Mouse (Mus musculus): ENCODE measurements at regions not wholly inside any gene's neighbourhood (a gene's known extent, or its start where the extent isn't known, plus 50 kb on each side); places are given as distances from the start of the nearest gene placed in this dataset.

DNA sequence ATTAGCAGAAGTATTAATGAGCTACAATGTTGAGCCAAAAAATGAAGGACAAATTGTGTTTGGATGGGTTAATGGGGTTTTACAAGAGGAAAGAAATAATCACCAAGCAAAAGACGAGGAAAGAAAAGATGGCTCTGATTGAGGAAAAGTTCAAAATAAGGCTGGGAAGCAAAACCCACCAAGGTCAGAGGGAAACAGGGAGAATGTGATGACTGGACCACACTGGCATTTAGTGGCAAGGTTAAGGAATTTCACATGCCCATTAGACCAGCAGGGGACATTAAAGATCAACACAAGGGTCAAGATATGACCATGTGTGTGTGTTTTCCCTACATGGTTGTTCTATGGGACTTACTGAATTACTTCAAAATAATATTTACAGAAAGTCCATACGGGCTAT lies 734.7 kb downstream of the Ntrk3 start:
- ATAC-seq (ENCODE audit: low FRiP score) (no peak), DNase-seq (ENCODE audit: low spot score) (no peak)
- H3K4me1 ChIP-seq (replicated peaks; ENCODE audit: control insufficient read depth, insufficient read depth, low read length), result no peaks in the 10 kb centered on the region
- no peaks in the 10 kb centered on the region for H3K27me3 ChIP-seq (ENCODE audit: control insufficient read depth, insufficient read depth, low read length)
- no peaks in the 10 kb centered on the region for H3K9me3 ChIP-seq (ENCODE audit: control insufficient read depth, low read length)
- no peak overlapping the region for H3K4me2 ChIP-seq (replicated peaks)
- H3K4me3 ChIP-seq (replicated peaks; ENCODE audit: low read length), result no peak overlapping the region
- no peak overlapping the region for H3K27ac ChIP-seq
- no peaks in the 10 kb centered on the region for H3K36me3 ChIP-seq (replicated peaks; ENCODE audit: control insufficient read depth, insufficient read depth)
- H3K9ac ChIP-seq, result no peak overlapping the region
- 77% methylated on average over 2 of the region's 2 CpGs for WGBS

DNA sequence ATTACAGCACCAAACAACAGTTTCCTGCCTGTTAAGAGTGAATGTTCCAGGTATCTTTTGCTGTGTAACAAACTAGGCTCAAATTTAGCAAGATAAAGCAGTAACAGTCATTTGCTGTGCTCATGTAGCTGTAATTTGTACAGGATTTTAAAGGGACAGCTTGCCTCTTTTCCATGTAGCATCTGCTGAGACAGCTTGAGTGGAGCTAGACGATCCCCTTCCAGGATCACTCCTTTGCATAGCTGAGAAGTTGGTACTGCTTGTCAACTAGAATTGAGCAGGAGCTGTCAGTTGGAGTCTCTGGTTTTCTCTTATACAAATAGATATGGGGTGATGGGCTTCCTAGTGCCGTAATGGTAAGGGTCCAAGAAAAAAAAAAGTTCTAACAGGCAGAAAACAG lies 744.0 kb downstream of the Ntrk3 start:
- Histone ChIP-seq H3K9me3 (ENCODE audit: control insufficient read depth, low read length) (no peaks in the 10 kb centered on the region), H3K4me2 (replicated peaks) (no peak overlapping the region), H3K4me3 (replicated peaks; ENCODE audit: low read length) (no peak overlapping the region), H3K27me3 (ENCODE audit: control insufficient read depth, insufficient read depth, low read length) (no peaks in the 10 kb centered on the region), H3K27ac (no peak overlapping the region), H3K9ac (no peak overlapping the region), H3K36me3 (replicated peaks; ENCODE audit: control insufficient read depth, insufficient read depth) (no peaks in the 10 kb centered on the region), H3K4me1 (replicated peaks; ENCODE audit: control insufficient read depth, insufficient read depth, low read length) (peaks cover 7% of the 10 kb centered on the region; the same call in 1 of the 2 replicates)
- no peak for ATAC-seq (ENCODE audit: low FRiP score)
- DNase-seq (ENCODE audit: low spot score), result no peak
- 75% methylated on average over 2 of the region's 2 CpGs for WGBS

DNA sequence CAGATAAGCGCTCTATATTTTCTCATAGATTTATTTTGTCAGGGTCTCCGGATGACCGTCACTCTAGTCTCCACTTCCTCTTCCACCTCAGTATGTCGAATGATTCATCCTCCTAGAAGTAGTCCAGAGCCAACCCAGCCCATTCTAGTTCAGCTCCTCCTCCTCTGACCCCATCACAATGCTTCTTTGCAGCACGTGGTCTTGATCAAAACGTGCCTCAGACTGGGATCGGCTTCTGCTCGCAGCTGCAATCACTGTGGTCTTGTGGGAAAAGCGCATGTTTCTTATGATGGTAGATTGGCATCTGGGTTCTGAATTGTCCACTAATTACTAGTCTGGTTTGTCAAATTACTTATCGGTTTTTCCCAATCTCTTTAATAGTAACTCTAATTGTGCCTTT lies 747.7 kb downstream of the Ntrk3 start:
- 64% methylated on average over 10 of the region's 10 CpGs for WGBS
- Histone ChIP-seq H3K4me2 (replicated peaks) (no peak overlapping the region), H3K36me3 (replicated peaks; ENCODE audit: control insufficient read depth, insufficient read depth) (no peaks in the 10 kb centered on the region), H3K27me3 (ENCODE audit: control insufficient read depth, insufficient read depth, low read length) (no peaks in the 10 kb centered on the region), H3K4me3 (replicated peaks; ENCODE audit: low read length) (no peak overlapping the region), H3K9me3 (ENCODE audit: control insufficient read depth, low read length) (no peaks in the 10 kb centered on the region), H3K4me1 (replicated peaks; ENCODE audit: control insufficient read depth, insufficient read depth, low read length) (peaks cover 7% of the 10 kb centered on the region; the same call in 1 of the 2 replicates), H3K9ac (no peak overlapping the region), H3K27ac (no peak overlapping the region)
- DNase-seq (ENCODE audit: low spot score) (no peak), ATAC-seq (ENCODE audit: low FRiP score) (no peak)

DNA sequence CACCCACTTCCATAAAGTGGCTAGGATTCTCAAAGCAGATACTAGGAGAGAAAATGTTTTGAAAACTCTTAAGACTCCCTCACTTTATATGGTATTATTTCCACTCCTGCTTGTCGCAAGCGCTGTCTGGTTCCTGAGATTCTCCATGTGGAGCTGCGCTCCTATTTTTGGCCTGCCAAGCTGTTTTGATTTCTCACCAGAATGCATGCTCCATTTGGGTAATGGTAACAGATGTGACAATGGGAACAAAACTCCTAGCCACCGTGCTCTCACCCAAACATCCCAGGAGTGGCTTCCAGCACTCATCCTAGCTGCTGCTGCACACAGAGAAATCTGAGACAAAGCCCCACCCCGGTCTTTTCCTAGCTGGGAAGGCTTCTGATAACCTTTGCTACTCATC lies 749.6 kb downstream of the Ntrk3 start:
- no peak for DNase-seq (ENCODE audit: low spot score)
- H3K4me3 ChIP-seq (replicated peaks; ENCODE audit: low read length), result no peak overlapping the region
- no peak overlapping the region for H3K27ac ChIP-seq
- no peak overlapping the region for H3K4me2 ChIP-seq (replicated peaks)
- peaks cover 7% of the 10 kb centered on the region; the same call in 1 of the 2 replicates for H3K4me1 ChIP-seq (replicated peaks; ENCODE audit: control insufficient read depth, insufficient read depth, low read length)
- no peak for ATAC-seq (ENCODE audit: low FRiP score)
- no peaks in the 10 kb centered on the region for H3K36me3 ChIP-seq (replicated peaks; ENCODE audit: control insufficient read depth, insufficient read depth)
- no peaks in the 10 kb centered on the region for H3K27me3 ChIP-seq (ENCODE audit: control insufficient read depth, insufficient read depth, low read length)
- WGBS, result 71% methylated on average over 5 of the region's 5 CpGs
- H3K9ac ChIP-seq, result no peak overlapping the region
- no peaks in the 10 kb centered on the region for H3K9me3 ChIP-seq (ENCODE audit: control insufficient read depth, low read length)

DNA sequence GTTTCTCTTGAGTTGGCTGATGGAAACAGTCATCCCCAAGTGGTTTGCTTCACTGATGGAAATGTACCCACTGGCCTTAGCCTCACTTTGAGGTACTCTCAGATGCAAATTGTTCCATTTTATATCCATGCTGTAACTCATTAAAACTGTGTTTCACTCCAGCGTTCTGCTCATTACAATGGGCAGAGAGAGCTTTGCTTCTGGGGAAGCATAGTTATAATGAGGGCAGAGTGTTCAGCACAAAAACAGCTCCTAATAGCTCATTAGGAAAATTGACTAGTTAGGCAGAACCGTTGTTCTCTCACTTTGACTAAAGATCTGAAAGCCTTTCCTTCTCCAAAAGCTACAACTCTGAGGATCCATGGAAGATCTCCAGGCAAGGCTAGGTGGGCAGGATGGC lies 771.2 kb downstream of the Ntrk3 start:
- Histone ChIP-seq H3K4me2 (replicated peaks) (no peak overlapping the region), H3K9me3 (ENCODE audit: control insufficient read depth, low read length) (no peaks in the 10 kb centered on the region), H3K27ac (no peak overlapping the region), H3K36me3 (replicated peaks; ENCODE audit: control insufficient read depth, insufficient read depth) (no peaks in the 10 kb centered on the region), H3K27me3 (ENCODE audit: control insufficient read depth, insufficient read depth, low read length) (no peaks in the 10 kb centered on the region), H3K4me3 (replicated peaks; ENCODE audit: low read length) (no peak overlapping the region), H3K9ac (no peak overlapping the region), H3K4me1 (replicated peaks; ENCODE audit: control insufficient read depth, insufficient read depth, low read length) (no peaks in the 10 kb centered on the region)
- DNase-seq (ENCODE audit: low spot score), result peak; percentile 29
- ATAC-seq (ENCODE audit: low FRiP score), result no peak
- 82% methylated on average over 2 of the region's 2 CpGs for WGBS

DNA sequence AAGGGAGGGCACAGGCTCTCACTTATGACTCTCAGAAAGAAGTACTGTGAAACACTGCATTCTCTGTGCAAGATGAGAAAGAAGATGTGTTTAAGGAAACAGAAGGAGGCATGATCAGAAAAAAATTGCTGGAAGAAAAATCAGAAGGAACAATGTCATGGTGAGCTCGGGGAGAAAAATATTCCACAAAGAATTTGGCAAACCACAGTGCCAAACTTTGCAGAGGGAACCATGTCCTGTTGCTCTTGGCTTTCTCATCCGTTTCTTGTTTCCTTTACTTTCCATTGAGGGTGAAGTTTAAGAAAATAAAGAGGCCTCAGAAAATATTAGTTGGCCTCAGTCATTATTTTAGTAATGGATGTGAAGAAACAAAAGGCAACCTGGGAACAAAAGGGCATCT lies 804.4 kb downstream of the Ntrk3 start:
- H3K4me2 ChIP-seq (replicated peaks), result no peak overlapping the region
- no peaks in the 10 kb centered on the region for H3K27me3 ChIP-seq (ENCODE audit: control insufficient read depth, insufficient read depth, low read length)
- ATAC-seq (ENCODE audit: low FRiP score) (no peak), DNase-seq (ENCODE audit: low spot score) (no peak)
- no peaks in the 10 kb centered on the region for H3K9me3 ChIP-seq (ENCODE audit: control insufficient read depth, low read length)
- H3K4me1 ChIP-seq (replicated peaks; ENCODE audit: control insufficient read depth, insufficient read depth, low read length), result peaks cover 5% of the 10 kb centered on the region
- H3K4me3 ChIP-seq (replicated peaks; ENCODE audit: low read length), result no peak overlapping the region
- WGBS, result 69% methylated on average over 2 of the region's 2 CpGs
- H3K27ac ChIP-seq, result no peak overlapping the region
- no peak overlapping the region for H3K9ac ChIP-seq
- no peaks in the 10 kb centered on the region for H3K36me3 ChIP-seq (replicated peaks; ENCODE audit: control insufficient read depth, insufficient read depth)

DNA sequence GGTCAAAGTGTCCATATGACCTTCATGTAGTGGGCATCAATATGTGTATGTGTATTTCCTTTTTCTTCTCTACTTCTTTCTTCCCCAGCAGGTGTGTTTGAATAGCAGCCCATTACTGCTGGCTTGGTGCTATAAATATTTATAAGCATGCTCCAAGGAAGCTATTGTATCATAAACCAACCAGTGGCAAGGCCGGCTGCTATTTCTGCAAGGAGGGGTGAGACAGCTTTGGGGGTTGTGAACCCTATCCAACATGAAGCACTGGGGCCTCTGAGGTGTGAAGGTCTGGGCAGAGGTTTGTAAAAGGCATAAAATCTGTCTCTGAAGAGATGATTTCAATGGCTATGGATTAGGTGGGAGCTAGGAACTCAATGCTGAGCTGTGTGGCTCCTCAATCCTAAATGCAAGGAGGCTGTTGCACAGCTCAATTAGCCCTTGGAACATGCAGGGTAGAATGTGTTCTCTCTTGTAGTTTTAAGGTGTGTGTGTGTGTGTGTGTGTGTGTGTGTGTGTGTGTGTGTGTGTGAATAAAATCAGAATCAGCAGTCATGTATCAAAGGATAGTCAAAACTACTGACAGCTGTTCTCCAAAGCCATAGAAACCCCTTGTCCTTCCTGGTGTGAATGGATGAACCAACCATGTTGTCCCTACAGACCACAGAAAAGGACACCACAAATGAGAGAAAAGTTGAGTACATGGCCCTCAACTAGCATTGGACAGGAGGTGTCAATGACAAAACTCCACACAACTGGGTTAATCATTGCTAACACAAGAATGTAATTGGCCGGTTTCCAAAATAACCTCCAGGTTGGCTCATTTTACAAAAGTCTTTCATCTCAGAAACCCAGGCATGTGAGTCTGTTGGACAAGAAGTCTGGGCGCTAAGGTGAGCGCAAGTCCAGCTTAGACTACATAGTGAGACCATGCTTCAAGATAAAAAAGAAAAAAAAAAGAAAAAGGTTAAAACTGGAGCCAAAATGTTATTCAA lies 809.0 kb downstream of the Ntrk3 start:
- H3K4me3 ChIP-seq (replicated peaks; ENCODE audit: low read length), result no peak overlapping the region
- ATAC-seq (ENCODE audit: low FRiP score) (no peak), DNase-seq (ENCODE audit: low spot score) (no peak)
- H3K9ac ChIP-seq, result no peak overlapping the region
- no peak overlapping the region for H3K4me2 ChIP-seq (replicated peaks)
- no peaks in the 10 kb centered on the region for H3K9me3 ChIP-seq (ENCODE audit: control insufficient read depth, low read length)
- no peaks in the 10 kb centered on the region for H3K27me3 ChIP-seq (ENCODE audit: control insufficient read depth, insufficient read depth, low read length)
- 67% methylated on average over 4 of the region's 4 CpGs for WGBS
- no peak overlapping the region for H3K27ac ChIP-seq
- H3K4me1 ChIP-seq (replicated peaks; ENCODE audit: control insufficient read depth, insufficient read depth, low read length), result peaks cover 10% of the 10 kb centered on the region
- no peaks in the 10 kb centered on the region for H3K36me3 ChIP-seq (replicated peaks; ENCODE audit: control insufficient read depth, insufficient read depth)

DNA sequence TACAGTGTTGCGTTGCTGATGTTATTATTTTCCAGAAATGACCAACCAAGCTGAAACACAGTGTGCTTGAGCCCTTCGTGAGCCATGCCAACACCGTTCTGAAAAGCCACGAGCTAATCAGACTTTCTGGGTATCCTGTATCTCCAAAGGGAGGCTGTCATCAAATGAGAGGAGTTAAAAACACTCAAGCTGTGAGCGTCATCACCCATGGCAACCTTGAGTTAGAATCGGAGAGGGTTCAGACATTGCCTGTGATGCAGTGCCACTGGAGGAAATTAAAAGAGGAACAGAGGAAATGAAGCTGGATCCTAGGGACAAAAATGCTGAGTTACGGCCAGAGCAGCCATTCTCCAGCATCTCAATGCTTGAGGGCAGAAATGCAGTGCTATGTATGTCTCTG lies 838.6 kb downstream of the Ntrk3 start:
- no peaks in the 10 kb centered on the region for H3K27me3 ChIP-seq (ENCODE audit: control insufficient read depth, insufficient read depth, low read length)
- DNase-seq (ENCODE audit: low spot score), result peak; percentile 23
- 38% methylated on average over 7 of the region's 7 CpGs for WGBS
- H3K4me2 ChIP-seq (replicated peaks), result no peak overlapping the region
- no peaks in the 10 kb centered on the region for H3K36me3 ChIP-seq (replicated peaks; ENCODE audit: control insufficient read depth, insufficient read depth)
- no peaks in the 10 kb centered on the region for H3K4me1 ChIP-seq (replicated peaks; ENCODE audit: control insufficient read depth, insufficient read depth, low read length)
- H3K9ac ChIP-seq, result no peak overlapping the region
- no peaks in the 10 kb centered on the region for H3K9me3 ChIP-seq (ENCODE audit: control insufficient read depth, low read length)
- no peak overlapping the region for H3K4me3 ChIP-seq (replicated peaks; ENCODE audit: low read length)
- H3K27ac ChIP-seq, result no peak overlapping the region
- ATAC-seq (ENCODE audit: low FRiP score), result peak; percentile 48; the same call in 1 of the 2 replicates

DNA sequence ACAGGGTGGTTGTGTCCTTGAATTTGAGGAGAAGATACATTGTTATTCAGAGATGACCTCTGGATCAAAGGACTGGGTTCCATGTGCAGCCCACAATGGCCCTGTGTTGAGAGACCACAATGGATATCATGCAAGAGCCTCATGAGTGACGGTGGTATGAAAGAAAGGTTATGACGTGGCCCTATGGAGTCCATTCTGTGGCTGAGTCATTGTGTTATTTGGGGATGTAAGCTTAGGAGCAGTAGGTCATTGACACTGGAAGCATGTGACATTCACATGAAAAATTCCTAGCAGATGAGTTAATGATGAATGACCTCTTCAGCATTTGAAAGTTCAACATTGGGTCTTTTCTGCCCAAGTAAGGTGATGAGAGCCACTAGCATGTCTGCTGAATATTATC lies 849.3 kb downstream of the Ntrk3 start:
- H3K4me2 ChIP-seq (replicated peaks), result no peak overlapping the region
- 67% methylated on average over 2 of the region's 2 CpGs for WGBS
- no peak for ATAC-seq (ENCODE audit: low FRiP score)

More for the DNA sequence above, 849.3 kb downstream of the Ntrk3 start:
- no peak for DNase-seq (ENCODE audit: low spot score)
- no peaks in the 10 kb centered on the region for H3K9me3 ChIP-seq (ENCODE audit: control insufficient read depth, low read length)
- no peaks in the 10 kb centered on the region for H3K36me3 ChIP-seq (replicated peaks; ENCODE audit: control insufficient read depth, insufficient read depth)
- H3K4me3 ChIP-seq (replicated peaks; ENCODE audit: low read length), result no peak overlapping the region
- H3K27me3 ChIP-seq (ENCODE audit: control insufficient read depth, insufficient read depth, low read length), result no peaks in the 10 kb centered on the region
- no peaks in the 10 kb centered on the region for H3K4me1 ChIP-seq (replicated peaks; ENCODE audit: control insufficient read depth, insufficient read depth, low read length)
- H3K9ac ChIP-seq, result no peak overlapping the region
- no peak overlapping the region for H3K27ac ChIP-seq
